Mouse (Mus musculus): ENCODE measurements around the gene Cphx2. TPM values are rescaled to one million over a fixed set of nuclear protein-coding genes. Genes with fewer than 3 reads are reported as not detected.

Cphx2 gene
- total RNA-seq, 1 experiment from 2014 or later, result not detected

Other genes starting within 250 kb of the Cphx2 start
- gene Anxa11, start 239.4 kb upstream of the Cphx2 start, total RNA-seq (2017), result 9.8 and 14.7 TPM in 2 replicates
- not detected in 2 replicates for gene Plac9a, start 178.4 kb upstream of the Cphx2 start, total RNA-seq (2017)
- gene Tmem254a, start 153.8 kb upstream of the Cphx2 start, total RNA-seq (2017), result 6.5 and 6.6 TPM in 2 replicates
- not detected in 2 replicates for gene Cphx1, start 143.2 kb upstream of the Cphx2 start, total RNA-seq (2017)
- not detected in 2 replicates for gene Duxbl1, start 102.9 kb upstream of the Cphx2 start, total RNA-seq (2017)
- not detected in 2 replicates for gene Gm9780, start 38.8 kb upstream of the Cphx2 start, total RNA-seq (2017)
- gene Tmem254c, start 14.2 kb upstream of the Cphx2 start, total RNA-seq (2017), result 70.7 and 77.4 TPM in 2 replicates
- gene Cphx3, start 781 bp downstream of the Cphx2 start, total RNA-seq (2017), result not detected in 2 replicates
- gene Duxbl2, start 36.8 kb downstream of the Cphx2 start, total RNA-seq (2017), result not detected in 2 replicates
- gene Plac9b, start 101.0 kb downstream of the Cphx2 start, total RNA-seq (2017), result not detected in 2 replicates
- gene Tmem254b, start 125.5 kb downstream of the Cphx2 start, total RNA-seq (2017), result 15.4 and 18.9 TPM in 2 replicates
- not detected in 2 replicates for gene Duxbl3, start 176.4 kb downstream of the Cphx2 start, total RNA-seq (2017)